Mouse (Mus musculus): ENCODE measurements at regions not wholly inside any gene's neighbourhood (a gene's known extent, or its start where the extent isn't known, plus 50 kb on each side); places are given as distances from the start of the nearest gene placed in this dataset.

DNA sequence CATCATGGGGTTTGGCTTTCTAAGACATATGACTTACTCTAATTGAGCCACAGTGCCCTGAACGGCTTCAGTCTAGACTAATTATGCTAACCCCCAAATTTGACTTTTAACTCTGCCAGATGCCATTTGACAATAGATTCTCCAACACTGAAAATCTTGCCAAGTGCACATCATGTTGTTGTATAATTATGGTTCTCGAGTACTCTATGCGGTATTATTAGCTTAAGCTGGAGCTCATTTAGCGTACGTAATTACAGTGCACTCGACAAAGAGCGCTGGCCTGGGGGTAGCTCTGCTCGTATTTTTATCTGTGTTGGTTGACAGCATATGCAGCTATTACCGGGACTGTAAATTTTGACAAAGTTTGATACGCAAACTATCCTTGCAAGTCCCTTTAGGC lies 70.4 kb upstream of the Zdhhc17 start:
- no peak for DNase-seq
- intact Hi-C loops (cut with DNase I): no loop called here

DNA sequence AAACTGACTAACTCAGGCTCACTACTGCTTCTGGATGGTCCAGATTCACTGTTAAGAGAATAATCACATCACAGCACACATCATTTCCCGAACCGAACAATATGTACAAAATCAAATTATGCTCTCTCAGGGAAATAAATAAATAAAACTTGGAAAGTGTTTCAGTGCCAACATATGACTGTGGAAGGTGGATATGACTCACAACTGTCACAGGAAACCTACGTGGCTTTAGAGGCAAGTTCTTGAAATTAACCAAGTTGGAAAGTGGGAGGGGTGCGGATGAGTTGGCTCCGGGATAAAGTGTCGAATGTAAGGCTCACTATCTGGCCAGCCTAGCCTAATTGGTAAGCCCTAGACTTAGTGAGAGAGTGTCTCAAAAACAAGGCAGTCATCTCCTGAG lies 69.1 kb upstream of the Zdhhc17 start:
- no peak for DNase-seq
- intact Hi-C loops (cut with DNase I): no loop called here

DNA sequence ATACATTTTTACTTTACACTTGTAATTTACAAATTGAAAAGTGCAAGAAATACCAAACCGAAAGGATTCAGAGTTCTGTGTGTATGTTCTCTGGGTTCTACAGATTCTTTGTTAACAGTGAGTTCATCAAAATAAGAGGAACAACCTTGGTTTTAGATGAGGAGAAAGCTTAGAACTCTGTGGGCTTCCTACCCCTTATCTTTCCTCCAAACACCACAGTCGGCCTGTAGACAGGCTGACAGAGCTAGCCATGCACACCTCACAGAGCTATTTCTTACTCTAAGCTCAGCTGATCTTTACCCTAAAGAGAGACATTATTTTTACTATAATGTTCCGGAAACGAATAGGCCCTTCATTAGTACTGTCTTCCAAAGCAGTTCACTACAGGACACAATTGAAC lies 67.7 kb upstream of the Zdhhc17 start:
- intact Hi-C loops (cut with DNase I): no loop called here
- DNase-seq: no peak

DNA sequence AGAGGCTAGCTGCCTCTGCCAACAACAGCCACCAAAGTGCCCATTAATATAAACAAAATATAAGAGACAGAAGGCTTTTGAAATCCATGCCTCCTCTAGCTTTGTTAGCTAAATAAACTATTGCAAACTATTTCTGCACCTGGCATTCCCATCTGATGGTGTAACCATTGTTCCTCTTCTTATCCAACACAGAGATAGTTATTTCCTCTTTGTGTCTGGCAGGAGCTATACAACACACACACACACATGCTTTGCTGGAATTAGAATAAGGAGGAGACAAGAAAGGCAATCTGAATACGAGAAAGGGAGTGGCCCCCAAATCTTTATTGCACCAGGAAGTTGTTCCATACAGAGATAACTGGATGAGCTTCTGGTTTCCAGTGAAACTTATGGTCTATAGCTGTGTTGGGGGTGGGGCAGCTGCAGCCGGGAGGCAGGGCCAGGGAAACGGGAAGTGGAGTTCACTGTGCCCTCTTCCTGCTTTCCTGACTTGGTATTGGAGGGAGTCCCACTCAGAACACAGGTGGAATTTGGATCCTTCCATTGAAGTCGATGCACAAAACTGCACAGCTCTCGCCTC lies 64.0 kb upstream of the Zdhhc17 start:
- intact Hi-C loops (cut with DNase I): no loop called here
- DNase-seq: peak; percentile 24 to 42

DNA sequence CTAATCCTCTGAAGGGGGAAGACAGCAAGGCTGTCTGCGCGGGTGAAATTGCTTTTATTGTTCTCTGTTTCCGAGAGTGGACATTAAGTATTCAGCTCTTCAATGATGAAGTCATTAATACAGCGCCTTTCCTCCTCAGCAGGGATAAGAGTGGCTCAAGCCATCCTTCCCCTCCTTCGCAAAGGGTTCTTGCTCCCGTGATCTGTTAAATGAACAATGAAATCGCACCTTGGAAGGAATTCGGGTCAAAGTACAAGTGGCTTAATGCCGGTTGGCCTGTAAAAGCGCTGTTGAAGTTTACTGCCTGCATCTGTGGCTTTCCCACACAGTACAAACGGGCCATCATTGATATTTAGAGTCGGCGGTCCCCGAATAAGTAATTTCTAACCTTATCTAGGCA lies 63.3 kb upstream of the Zdhhc17 start:
- intact Hi-C loops (cut with DNase I): no loop called here
- no peak for DNase-seq

DNA sequence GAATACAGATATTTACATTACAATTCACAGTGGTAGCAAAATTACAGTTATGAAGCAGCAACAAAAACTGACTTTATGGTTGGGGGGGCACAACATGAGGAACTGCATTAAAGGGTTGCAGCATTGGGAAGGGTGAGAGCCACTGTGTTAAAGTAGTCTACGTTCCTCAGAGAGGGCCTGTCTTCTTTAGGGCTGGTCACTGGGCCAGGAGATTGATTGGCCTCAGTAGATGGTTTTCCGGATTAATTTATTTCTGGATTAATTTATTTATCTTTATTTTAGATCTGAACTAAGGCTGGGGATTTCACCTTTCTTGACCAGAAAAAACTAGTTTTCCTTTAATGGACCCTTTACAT lies 62.6 kb upstream of the Zdhhc17 start:
- DNase-seq: no peak
- intact Hi-C loops (cut with DNase I): no loop called here

DNA sequence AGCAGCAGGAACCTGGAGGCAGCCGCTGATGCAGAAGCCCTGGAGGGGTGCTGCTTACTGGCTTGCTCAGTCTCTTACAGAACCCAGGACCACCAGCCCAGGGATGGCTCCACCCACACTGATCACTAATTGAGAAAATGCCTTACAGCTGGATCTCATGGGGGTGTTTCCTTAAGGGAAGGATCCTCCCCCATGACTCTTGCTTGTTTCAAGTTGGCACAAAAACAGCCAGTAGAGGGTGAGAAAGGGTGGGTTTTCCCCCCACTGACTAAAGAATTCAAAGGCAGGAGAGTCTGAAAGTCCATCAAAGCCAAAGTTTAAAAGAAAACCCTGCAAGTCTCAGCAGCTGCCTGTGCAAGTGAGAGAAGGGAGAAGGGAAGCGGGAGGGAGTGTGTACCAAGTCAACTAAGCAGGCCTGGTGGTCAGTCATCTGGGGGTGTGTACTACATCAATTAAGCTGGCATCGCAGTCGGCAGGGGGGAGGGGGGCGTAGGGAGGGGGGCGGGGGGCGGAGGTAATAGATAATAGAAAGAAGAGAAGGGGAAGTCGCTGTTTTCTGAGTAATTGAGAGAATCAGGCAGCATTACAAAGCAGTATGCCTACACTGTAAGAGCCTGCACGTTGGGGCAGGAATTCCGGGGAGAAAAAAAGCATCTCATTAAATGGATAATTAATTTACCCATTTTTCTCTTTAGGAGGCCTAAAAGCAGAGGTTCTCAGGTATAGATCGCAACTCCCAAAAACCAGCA lies 62.0 kb upstream of the Zdhhc17 start:
- no peak for DNase-seq
- intact Hi-C loops (cut with DNase I): no loop called here

DNA sequence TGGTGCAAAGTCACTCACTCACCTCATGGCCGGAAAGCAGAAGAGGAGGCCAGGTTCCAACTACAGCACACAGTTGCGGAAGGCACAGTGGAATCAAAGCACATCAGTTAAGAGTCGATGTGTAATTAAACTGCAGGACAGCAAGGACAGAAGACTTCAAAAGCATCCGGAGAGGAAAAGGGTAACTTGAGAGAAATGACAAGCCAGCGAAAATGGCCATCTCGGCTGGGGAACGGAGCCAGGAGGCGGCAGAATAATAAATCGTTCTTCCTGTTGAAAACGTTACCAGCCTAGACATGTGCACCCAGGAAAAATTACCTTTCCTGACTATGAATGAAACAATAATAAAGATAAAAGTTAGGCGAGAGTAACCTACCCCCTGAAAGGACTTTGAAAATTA lies 56.2 kb upstream of the Zdhhc17 start:
- intact Hi-C loops (cut with DNase I): no loop called here
- no peak for DNase-seq

DNA sequence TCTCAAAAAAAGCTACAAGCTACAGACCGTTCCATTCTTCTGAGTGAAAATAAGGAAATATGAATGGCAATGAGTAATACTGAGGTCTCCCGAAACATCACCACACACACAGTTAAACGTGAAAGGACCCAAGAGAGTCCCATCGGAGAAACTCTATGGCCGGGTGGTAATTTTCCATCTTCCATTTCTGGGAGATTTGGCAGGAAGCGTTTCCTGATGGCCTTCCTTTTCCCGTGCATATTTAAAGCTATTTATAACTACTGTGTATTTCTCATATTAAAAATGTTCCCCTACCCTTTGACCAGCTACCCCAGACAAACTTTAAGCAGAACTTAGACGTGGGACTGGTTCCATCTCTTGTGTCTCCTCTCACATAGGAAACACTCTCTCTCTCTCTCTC lies 50.7 kb upstream of the Zdhhc17 start:
- DNase-seq: no peak
- intact Hi-C loops (cut with DNase I): loop anchor here (5.0 kb wide), 1 partner anchor 48 kb away; the partner anchor contains the start of gene Zdhhc17

Data from heart, postnatal 36 days (tissue).